Comparison of ENCODE assay signal across 9 mouse cellular contexts in genomic region chr1:133741881-133742434, GRCm38 (mm10). TPM values are rescaled to one million over a fixed set of nuclear protein-coding genes. Genes with fewer than 3 reads are reported as not detected.
DNase-seq lines count a peak whose midpoint lies in the region; ATAC-seq and TF ChIP-seq lines count a peak whose summit lies in the region.
"Had no signal": no experiment of that assay in that cellular context is flagged by ENCODE, and none has a peak within 500 bp of the region (broad histone marks: within the 10 kb centered on the region; RNA-seq: fewer than 3 reads in every experiment).

No protein-coding gene starts in this region.

- no peak overlapping the region; the same call in 1 of the 2 replicates for H3K27ac ChIP-seq in lung, embryonic 14.5 days (ENCODE audit: low read depth)
- H3K27ac ChIP-seq in neural tube, embryonic 13.5 days (replicated peaks) = peak overlapping the region; percentile 61; the same call in 1 of the 2 replicates
- H3K27ac ChIP-seq: midbrain, embryonic 12.5 days had no signal

- H3K4me2 ChIP-seq in lung, embryonic 14.5 days = no peak overlapping the region
- H3K4me2 ChIP-seq in neural tube, embryonic 13.5 days = no peak overlapping the region
- H3K4me2 ChIP-seq: midbrain, embryonic 12.5 days had no signal

- 46% methylated on average over 11 of the region's 11 CpGs for WGBS in lung, embryonic 14.5 days
- WGBS in neural tube, embryonic 13.5 days = 24% methylated on average over 11 of the region's 11 CpGs

- H3K9me3 ChIP-seq in lung, embryonic 14.5 days (ENCODE audit: low read depth, low read length) = no peaks in the 10 kb centered on the region
- no peaks in the 10 kb centered on the region for H3K9me3 ChIP-seq in neural tube, embryonic 13.5 days
- H3K9me3 ChIP-seq: midbrain, embryonic 12.5 days had no signal

- H3K4me3 ChIP-seq in lung, embryonic 14.5 days (ENCODE audit: low read depth, low read length) = no peak overlapping the region
- no peak overlapping the region for H3K4me3 ChIP-seq in neural tube, embryonic 13.5 days
- H3K4me3 ChIP-seq: midbrain, embryonic 12.5 days had no signal

- no peak for ATAC-seq in lung, embryonic 14.5 days (ENCODE audit: insufficient read depth)
- peak; percentile 33 for ATAC-seq in neural tube, embryonic 13.5 days (ENCODE audit: low read depth)

- peaks cover 15% of the 10 kb centered on the region for H3K4me1 ChIP-seq in lung, embryonic 14.5 days (ENCODE audit: insufficient read depth)
- H3K4me1 ChIP-seq in neural tube, embryonic 13.5 days (replicated peaks) = peaks cover 45% of the 10 kb centered on the region

- DNase-seq in adrenal gland, adult 8-10 months = peak; percentile 17
- no peak for DNase-seq in adrenal gland, postnatal 4 days (ENCODE audit: low spot score in 2 of 2)
- DNase-seq in lung, embryonic 14.5 days = no peak
- DNase-seq in lung, postnatal 10 days = no peak
- peak; percentile 13 for DNase-seq in heart, postnatal 4 days
- DNase-seq in frontal cortex, postnatal 10 days (ENCODE audit: low spot score in 2 of 2) = no peak
- DNase-seq in retina, postnatal 1 day = no peak

- no peak for TF ChIP-seq CTCF in lung, embryonic 14.5 days (IDR thresholded peaks at IDR 0.05; ENCODE audit: low read depth)

- H3K9ac ChIP-seq in lung, embryonic 14.5 days = 0 out of 2 replicates have a peak overlapping the region, but pooled peaks have one; percentile 1
- H3K9ac ChIP-seq in neural tube, embryonic 13.5 days = peak overlapping the region; percentile 6; the same call in 1 of the 2 replicates
- H3K9ac ChIP-seq: midbrain, embryonic 12.5 days had no signal

- H3K36me3 ChIP-seq in lung, embryonic 14.5 days (ENCODE audit: insufficient read depth) = no peaks in the 10 kb centered on the region
- H3K36me3 ChIP-seq in neural tube, embryonic 13.5 days = 0 out of 2 replicates have a peak, but pooled peaks cover 7% of the 10 kb centered on the region
- H3K36me3 ChIP-seq: midbrain, embryonic 12.5 days had no signal

- H3K27me3 ChIP-seq in lung, embryonic 14.5 days (ENCODE audit: insufficient read depth, low read length) = no peaks in the 10 kb centered on the region
- H3K27me3 ChIP-seq in neural tube, embryonic 13.5 days = 0 out of 2 replicates have a peak, but pooled peaks cover 7% of the 10 kb centered on the region

RNA-seq across cellular contexts. Expression of gene Lax1, which starts 52.0 kb away (rescaled TPM):
- under 1 TPM in 3 of 4 experiments, not detected in 1; 0.45 to 0.65 (median 0.62) TPM for total RNA-seq in adrenal gland, adult 8-10 months (2022)
- total RNA-seq in adrenal gland, postnatal 4 days (2021) = under 1 TPM; 0.42 to 0.73 TPM
- 0.18 and 0.25 TPM in 2 replicates for polyA plus RNA-seq in lung, embryonic 14.5 days (2014; fragmentation: Nextera tagmentation; extraction: Ambion mirVana)
- under 1 TPM; 0.41 TPM for total RNA-seq in heart, postnatal 4 days (2021)
- 0.18 and 0.33 TPM in 2 replicates for polyA plus RNA-seq in neural tube, embryonic 13.5 days (2015; fragmentation: Nextera tagmentation; extraction: Ambion mirVana)

RNA-seq across cellular contexts. Expression of gene Atp2b4, which starts 58.9 kb away (rescaled TPM):
- total RNA-seq in adrenal gland, adult 8-10 months (2022) = 10 to 100 TPM; 32.1 to 71.7 (median 45.6) TPM
- total RNA-seq in adrenal gland, postnatal 4 days (2021) = 10 to 100 TPM; 49.9 to 55.6 TPM
- polyA plus RNA-seq in lung, embryonic 14.5 days (2014; fragmentation: Nextera tagmentation; extraction: Ambion mirVana) = 11.2 and 12.7 TPM in 2 replicates
- total RNA-seq in heart, postnatal 4 days (2021) = 10 to 100 TPM; 32.4 to 37.4 TPM
- polyA plus RNA-seq in neural tube, embryonic 13.5 days (2015; fragmentation: Nextera tagmentation; extraction: Ambion mirVana) = 10.7 and 13.7 TPM in 2 replicates

Comparison
In these comparisons a context has a peak if more than half of its experiments do, and no peak if none do; other contexts are left out.
1. DNase-seq: peak in adrenal gland, adult 8-10 months (single experiment) and heart, postnatal 4 days (single experiment); none in adrenal gland, postnatal 4 days (0 of 2), lung, embryonic 14.5 days (single experiment), lung, postnatal 10 days (single experiment), frontal cortex, postnatal 10 days (0 of 2) and retina, postnatal 1 day (single experiment).